Mouse (Mus musculus): ENCODE results near the gene Plekha1. TPM values are rescaled to one million over a fixed set of nuclear protein-coding genes. Genes with fewer than 3 reads are reported as not detected.

Plekha1 gene
- polyA plus RNA-seq, 1 experiment from 2014 or later, result 37.9 TPM

GRCm38 (mm10) chr7:130834958-130835861 lies 30.3 kb upstream of the Plekha1 start:
- 31% methylated on average over 18 of the region's 18 CpGs for WGBS
- no peak overlapping the region for H3K4me3 ChIP-seq (replicated peaks)
- H3K4me1 ChIP-seq (replicated peaks), result peaks cover 12% of the 10 kb centered on the region
- H3K36me3 ChIP-seq, result no peaks in the 10 kb centered on the region
- no peak for ATAC-seq (ENCODE audit: insufficient number of reproducible peaks, insufficient read depth, low FRiP score, low TSS enrichment, low read depth)
- H3K4me2 ChIP-seq, result no peak overlapping the region
- no peak overlapping the region for H3K9ac ChIP-seq (replicated peaks)
- no peak overlapping the region for H3K27ac ChIP-seq
- H3K27me3 ChIP-seq, result peaks cover 14% of the 10 kb centered on the region
- no peaks in the 10 kb centered on the region for H3K9me3 ChIP-seq

- H3K4me2 ChIP-seq, result no peak overlapping the region
- H3K36me3 ChIP-seq, result no peaks in the 10 kb centered on the region
- peaks cover 14% of the 10 kb centered on the region for H3K27me3 ChIP-seq
- WGBS, result 85% methylated on average over 8 of the region's 9 CpGs
- no peak overlapping the region for H3K27ac ChIP-seq
- H3K9me3 ChIP-seq, result no peaks in the 10 kb centered on the region
- peaks cover 12% of the 10 kb centered on the region for H3K4me1 ChIP-seq (replicated peaks)
- ATAC-seq (ENCODE audit: insufficient number of reproducible peaks, insufficient read depth, low FRiP score, low TSS enrichment, low read depth), result no peak
- no peak overlapping the region for H3K9ac ChIP-seq (replicated peaks)
- no peak overlapping the region for H3K4me3 ChIP-seq (replicated peaks)
Observed at GRCm38 (mm10) chr7:130836066-130836465, 29.5 kb upstream of the Plekha1 start.

DNA sequence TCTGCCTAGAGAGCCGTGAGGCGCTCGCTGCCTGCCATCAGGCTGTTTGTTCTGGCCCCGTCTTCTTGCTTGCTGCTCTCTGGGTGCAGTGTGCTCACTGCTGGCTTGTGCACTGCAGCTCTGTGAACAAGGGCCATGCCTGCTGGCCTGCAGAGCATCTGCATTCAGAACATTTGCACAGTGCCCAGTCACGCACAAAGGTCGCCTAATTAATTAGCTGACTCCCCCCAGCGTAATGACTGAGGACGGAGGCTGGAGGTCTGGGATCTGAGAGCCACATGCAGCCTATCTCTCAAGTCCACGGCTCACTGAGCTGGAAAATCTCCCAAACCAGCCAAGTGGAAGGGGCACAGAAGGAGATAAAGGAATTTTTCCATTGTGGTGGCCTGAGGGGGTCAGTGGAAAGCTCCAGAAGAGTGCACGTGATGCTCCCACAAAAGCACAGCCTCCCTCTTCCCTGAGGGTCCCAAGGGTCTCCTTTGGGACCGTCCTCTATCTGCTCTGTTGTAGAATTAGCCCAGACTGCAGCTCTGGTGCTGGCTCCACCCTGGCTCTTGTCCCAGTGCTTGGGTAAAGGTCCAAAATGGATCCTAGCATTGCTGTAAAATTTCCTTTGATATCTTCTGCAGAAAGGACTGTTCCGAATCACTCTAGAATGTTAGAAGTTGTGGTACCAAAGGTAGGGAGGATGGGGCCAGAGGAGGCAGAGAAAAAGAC lies 27.5 kb upstream of the Plekha1 start:
- Histone ChIP-seq H3K4me1 (replicated peaks) (peaks cover 12% of the 10 kb centered on the region), H3K36me3 (no peaks in the 10 kb centered on the region), H3K9ac (replicated peaks) (0 out of 2 replicates have a peak overlapping the region, but pooled peaks have one; percentile 23), H3K4me3 (replicated peaks) (no peak overlapping the region), H3K27ac (no peak overlapping the region), H3K4me2 (no peak overlapping the region), H3K27me3 (peaks cover 14% of the 10 kb centered on the region), H3K9me3 (no peaks in the 10 kb centered on the region)
- ATAC-seq (ENCODE audit: insufficient number of reproducible peaks, insufficient read depth, low FRiP score, low TSS enrichment, low read depth), result no peak
- WGBS, result 52% methylated on average over 12 of the region's 12 CpGs

GRCm38 (mm10) chr7:130838658-130839025 lies 26.9 kb upstream of the Plekha1 start:
- H3K9ac ChIP-seq (replicated peaks), result no peak overlapping the region
- peaks cover 12% of the 10 kb centered on the region for H3K4me1 ChIP-seq (replicated peaks)
- ATAC-seq (ENCODE audit: insufficient number of reproducible peaks, insufficient read depth, low FRiP score, low TSS enrichment, low read depth), result no peak
- no peak overlapping the region for H3K4me2 ChIP-seq
- no peak overlapping the region for H3K4me3 ChIP-seq (replicated peaks)
- H3K36me3 ChIP-seq, result no peaks in the 10 kb centered on the region
- H3K27me3 ChIP-seq, result peaks cover 14% of the 10 kb centered on the region
- H3K27ac ChIP-seq, result no peak overlapping the region
- no peaks in the 10 kb centered on the region for H3K9me3 ChIP-seq
- 86% methylated on average over 3 of the region's 3 CpGs for WGBS

- ATAC-seq (ENCODE audit: insufficient number of reproducible peaks, insufficient read depth, low FRiP score, low TSS enrichment, low read depth), result no peak
- Histone ChIP-seq H3K9me3 (no peaks in the 10 kb centered on the region), H3K27ac (no peak overlapping the region), H3K27me3 (peaks cover 7% of the 10 kb centered on the region; the same call in 1 of the 2 replicates), H3K4me2 (no peak overlapping the region), H3K4me1 (replicated peaks) (peaks cover 11% of the 10 kb centered on the region), H3K36me3 (no peaks in the 10 kb centered on the region), H3K9ac (replicated peaks) (no peak overlapping the region), H3K4me3 (replicated peaks) (no peak overlapping the region)
- 90% methylated on average over 12 of the region's 12 CpGs for WGBS
Observed at GRCm38 (mm10) chr7:130839380-130840100, 26.0 kb upstream of the Plekha1 start.

DNA sequence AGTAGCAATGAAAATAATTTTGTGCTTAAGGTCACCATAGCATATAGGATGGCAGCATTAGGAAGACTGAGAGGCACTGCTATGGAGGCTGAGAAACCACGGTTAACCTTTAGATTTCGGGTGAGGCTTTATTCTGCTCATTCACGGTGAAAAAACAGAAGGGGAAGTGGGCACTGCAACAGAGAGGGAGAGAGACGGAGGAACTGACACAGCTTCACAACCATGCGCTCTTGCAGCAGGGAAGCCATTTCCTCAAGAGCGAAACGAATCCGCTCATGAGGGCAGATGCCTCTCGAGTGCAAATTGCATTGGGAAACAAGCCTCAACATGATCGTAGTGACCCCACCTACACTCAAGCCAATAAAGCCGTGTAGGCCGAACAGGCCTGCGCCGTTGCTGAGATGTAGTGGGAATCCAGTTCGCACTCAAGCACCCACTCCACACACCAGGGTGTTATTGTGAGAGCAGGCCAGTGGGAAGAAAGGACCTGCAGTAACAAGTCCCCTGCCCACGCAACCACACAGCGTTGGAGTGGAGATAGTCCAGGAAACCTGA lies 18.3 kb upstream of the Plekha1 start:
- 84% methylated on average over 17 of the region's 17 CpGs for WGBS
- ATAC-seq (ENCODE audit: insufficient number of reproducible peaks, insufficient read depth, low FRiP score, low TSS enrichment, low read depth), result no peak

GRCm38 (mm10) chr7:130854684-130855292 lies 10.8 kb upstream of the Plekha1 start:
- Histone ChIP-seq H3K27ac (no peak overlapping the region), H3K4me1 (replicated peaks) (no peaks in the 10 kb centered on the region), H3K27me3 (peaks cover 5% of the 10 kb centered on the region; the same call in 1 of the 2 replicates), H3K9ac (replicated peaks) (no peak overlapping the region), H3K9me3 (no peaks in the 10 kb centered on the region), H3K4me3 (replicated peaks) (no peak overlapping the region), H3K36me3 (no peaks in the 10 kb centered on the region), H3K4me2 (no peak overlapping the region)
- WGBS, result 70% methylated on average over 4 of the region's 4 CpGs
- no peak for ATAC-seq (ENCODE audit: insufficient number of reproducible peaks, insufficient read depth, low FRiP score, low TSS enrichment, low read depth)

More for the DNA sequence above, 18.3 kb upstream of the Plekha1 start:
- Histone ChIP-seq H3K4me3 (replicated peaks) (no peak overlapping the region), H3K27me3 (no peaks in the 10 kb centered on the region), H3K27ac (no peak overlapping the region), H3K9ac (replicated peaks) (no peak overlapping the region), H3K4me1 (replicated peaks) (no peaks in the 10 kb centered on the region), H3K4me2 (no peak overlapping the region), H3K36me3 (no peaks in the 10 kb centered on the region), H3K9me3 (no peaks in the 10 kb centered on the region)

GRCm38 (mm10) chr7:130855681-130856080 lies 9.9 kb upstream of the Plekha1 start:
- ATAC-seq (ENCODE audit: insufficient number of reproducible peaks, insufficient read depth, low FRiP score, low TSS enrichment, low read depth), result no peak
- no peak overlapping the region for H3K9ac ChIP-seq (replicated peaks)
- no peak overlapping the region for H3K27ac ChIP-seq
- H3K4me3 ChIP-seq (replicated peaks), result no peak overlapping the region
- no peaks in the 10 kb centered on the region for H3K9me3 ChIP-seq
- peaks cover 5% of the 10 kb centered on the region; the same call in 1 of the 2 replicates for H3K27me3 ChIP-seq
- H3K4me2 ChIP-seq, result no peak overlapping the region
- H3K36me3 ChIP-seq, result no peaks in the 10 kb centered on the region
- WGBS, result 47% methylated on average over 3 of the region's 3 CpGs
- peaks cover 6% of the 10 kb centered on the region for H3K4me1 ChIP-seq (replicated peaks)

- Histone ChIP-seq H3K4me2 (no peak overlapping the region), H3K9me3 (no peaks in the 10 kb centered on the region), H3K36me3 (no peaks in the 10 kb centered on the region), H3K27ac (no peak overlapping the region), H3K4me1 (replicated peaks) (peaks cover 28% of the 10 kb centered on the region), H3K27me3 (peaks cover 5% of the 10 kb centered on the region; the same call in 1 of the 2 replicates), H3K4me3 (replicated peaks) (no peak overlapping the region), H3K9ac (replicated peaks) (no peak overlapping the region)
- no peak for ATAC-seq (ENCODE audit: insufficient number of reproducible peaks, insufficient read depth, low FRiP score, low TSS enrichment, low read depth)
- WGBS, result 71% methylated on average over 6 of the region's 6 CpGs
Observed at GRCm38 (mm10) chr7:130857973-130858372, 7.6 kb upstream of the Plekha1 start.

DNA sequence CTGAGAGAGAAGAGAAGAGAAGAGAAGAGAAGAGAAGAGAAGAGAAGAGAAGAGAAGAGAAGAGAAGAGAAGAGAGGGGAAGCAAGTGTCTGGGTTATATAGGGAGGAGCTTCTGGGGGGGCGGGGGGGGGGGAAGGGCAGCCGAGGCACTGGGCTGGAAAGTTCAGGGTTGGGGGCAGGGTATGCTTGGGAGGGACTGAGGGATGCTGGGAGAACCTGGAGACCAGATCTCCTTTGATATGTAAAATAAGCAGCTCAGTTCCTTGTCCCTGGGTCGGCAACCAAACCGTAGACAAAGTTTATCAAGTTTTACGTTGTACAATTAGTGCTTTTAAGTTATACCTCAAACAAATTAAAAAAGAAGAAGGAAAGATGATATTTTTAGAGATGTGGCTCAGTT lies 5.6 kb upstream of the Plekha1 start:
- Histone ChIP-seq H3K36me3 (no peaks in the 10 kb centered on the region), H3K27ac (no peak overlapping the region), H3K4me3 (replicated peaks) (no peak overlapping the region), H3K4me2 (no peak overlapping the region), H3K27me3 (peaks cover 8% of the 10 kb centered on the region), H3K9me3 (no peaks in the 10 kb centered on the region), H3K9ac (replicated peaks) (no peak overlapping the region), H3K4me1 (replicated peaks) (peaks cover 28% of the 10 kb centered on the region)
- ATAC-seq (ENCODE audit: insufficient number of reproducible peaks, insufficient read depth, low FRiP score, low TSS enrichment, low read depth), result no peak
- 33% methylated on average over 5 of the region's 5 CpGs for WGBS
